Mouse (Mus musculus) stomach, embryonic 16.5 days (tissue): ENCODE results near the gene Polr3h. TPM values are rescaled to one million over a fixed set of nuclear protein-coding genes. Genes with fewer than 3 reads are reported as not detected.

Experiments used
- ATAC-seq: fragments of 200-750 bp; cut with Nextera tagmentation; 2 replicates; pipeline ENCODE4 v1.8.0; 2017; ENCODE audit warnings: moderate number of reproducible peaks, moderate TSS enrichment; ENCODE audit not compliant: insufficient read depth, low FRiP score
- H3K27ac ChIP-seq: fragments of 300-500 bp; sonication (generic); 2 replicates; pipeline ENCODE4 v1.5.1; 2014; ENCODE audit warnings: low read length
- H3K27me3 ChIP-seq: fragments of 300-500 bp; sonication (generic); 2 replicates; pipeline ENCODE4 v1.6.1; 2014; ENCODE audit warnings: low read length, control low read depth, mixed read lengths; ENCODE audit not compliant: control insufficient read depth, insufficient read depth
- H3K36me3 ChIP-seq: fragments of 300-500 bp; sonication (generic); 2 replicates; pipeline ENCODE4 v1.6.1; 2014; ENCODE audit warnings: low read length; ENCODE audit not compliant: control insufficient read depth, insufficient read depth
- H3K4me1 ChIP-seq: fragments of 300-500 bp; sonication (generic); 2 replicates; pipeline ENCODE4 v1.6.1; 2014; ENCODE audit warnings: low read length, control low read depth, mixed read lengths; ENCODE audit not compliant: control insufficient read depth, insufficient read depth
- H3K4me2 ChIP-seq: fragments of 300-500 bp; sonication (generic); 2 replicates; pipeline ENCODE4 v1.6.1; 2014; ENCODE audit warnings: low read depth, low read length, mixed read lengths
- H3K4me3 ChIP-seq: fragments of 300-500 bp; sonication (generic); replicated peaks from 2 replicates; pipeline ENCODE4 v1.5.1; 2014; ENCODE audit warnings: mild to moderate bottlenecking, low read length
- H3K9ac ChIP-seq: fragments of 300-500 bp; sonication (generic); 2 replicates; pipeline ENCODE4 v1.6.1; 2014; ENCODE audit warnings: low read length
- H3K9me3 ChIP-seq: fragments of 300-500 bp; sonication (generic); replicated peaks from 2 replicates; pipeline ENCODE4 v1.6.1; 2016; ENCODE audit warnings: low read length, control low read depth; ENCODE audit not compliant: control insufficient read depth
- WGBS: fragments of 180-500 bp; shearing (Covaris S2); extraction: QIAGEN DNeasy Blood & Tissue Kit; methylation state at CpG from one replicate; pipeline ENCODE4 v1.1.7; 2014; 5-methylcytosine and 5-hydroxymethylcytosine counted together
- polyA plus RNA-seq: library from polyadenylated mRNA; unstranded; fragments of >200 nt; fragmentation: Nextera tagmentation; extraction: Ambion mirVana; gene quantifications from 2 replicates; pipeline ENCODE4 v1.2.1, GENCODE M21; 2015

Gene Polr3h
- polyA plus RNA-seq, 1 experiment from 2014 or later: 58.6 TPM

- 29% methylated on average over 1 of the region's 1 CpGs for WGBS
- no peak overlapping the region for H3K4me2 ChIP-seq
- ATAC-seq: no peak
Measured at GRCm38 (mm10) chr15:81964262-81964661, 38.2 kb upstream of the Polr3h start.

DNA sequence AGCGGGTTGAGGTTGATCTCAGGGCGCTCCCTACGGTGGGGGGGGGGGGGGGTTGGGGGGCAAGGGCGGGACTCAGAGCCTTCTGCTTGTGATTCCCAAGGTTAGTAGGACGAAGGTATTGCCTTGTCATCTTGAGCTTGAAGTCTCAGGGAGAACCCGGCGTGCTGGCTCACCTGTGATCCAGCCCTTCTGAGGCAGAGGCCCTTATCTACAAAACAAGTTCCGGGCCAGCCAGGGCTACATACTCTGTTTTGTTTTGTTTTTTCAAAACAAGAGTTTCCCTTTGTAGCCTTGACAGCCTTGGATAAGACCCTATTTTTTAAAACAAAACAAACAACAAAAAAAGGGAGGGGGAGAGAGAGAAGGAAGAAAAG is 35.0 kb upstream of the Polr3h start:
- no peak overlapping the region for H3K27ac ChIP-seq

More at GRCm38 (mm10) chr15:81964262-81964661, 38.2 kb upstream of the Polr3h start:
- no peaks in the 10 kb centered on the region for H3K9me3 ChIP-seq
- H3K4me3 ChIP-seq: no peak overlapping the region
- no peaks in the 10 kb centered on the region for H3K27me3 ChIP-seq
- H3K4me1 ChIP-seq: no peaks in the 10 kb centered on the region
- H3K9ac ChIP-seq: no peak overlapping the region
- H3K36me3 ChIP-seq: no peaks in the 10 kb centered on the region
- H3K27ac ChIP-seq: no peak overlapping the region

GRCm38 (mm10) chr15:81960171-81961077 is 34.4 kb upstream of the Polr3h start, which contains the start of gene Pmm1:
Pmm1 (minus strand) TSS chr15:81960930.
- Histone ChIP-seq H3K27ac (peak within 1 kb of the TSS; percentile 87), H3K36me3 (no peaks in the 10 kb centered on the region), H3K4me1 (no peaks in the 10 kb centered on the region), H3K9me3 (no peaks in the 10 kb centered on the region), H3K4me3 (peak within 1 kb of the TSS; percentile 76), H3K27me3 (no peaks in the 10 kb centered on the region), H3K9ac (peak within 1 kb of the TSS; percentile 83), H3K4me2 (peak within 1 kb of the TSS; percentile 100)
- peak; percentile 98 for ATAC-seq
- under 1% methylated on average over 76 of the region's 77 CpGs for WGBS

More for the DNA sequence above, 35.0 kb upstream of the Polr3h start:
- H3K4me1 ChIP-seq: no peaks in the 10 kb centered on the region
- no peaks in the 10 kb centered on the region for H3K27me3 ChIP-seq
- peak overlapping the region; percentile 76 for H3K4me3 ChIP-seq
- under 1% methylated on average over 8 of the region's 8 CpGs for WGBS
- peak overlapping the region; percentile 100 for H3K4me2 ChIP-seq
- H3K9ac ChIP-seq: peak overlapping the region; percentile 43; the same call in 1 of the 2 replicates
- H3K36me3 ChIP-seq: no peaks in the 10 kb centered on the region
- H3K9me3 ChIP-seq: no peaks in the 10 kb centered on the region
- ATAC-seq: no peak

DNA sequence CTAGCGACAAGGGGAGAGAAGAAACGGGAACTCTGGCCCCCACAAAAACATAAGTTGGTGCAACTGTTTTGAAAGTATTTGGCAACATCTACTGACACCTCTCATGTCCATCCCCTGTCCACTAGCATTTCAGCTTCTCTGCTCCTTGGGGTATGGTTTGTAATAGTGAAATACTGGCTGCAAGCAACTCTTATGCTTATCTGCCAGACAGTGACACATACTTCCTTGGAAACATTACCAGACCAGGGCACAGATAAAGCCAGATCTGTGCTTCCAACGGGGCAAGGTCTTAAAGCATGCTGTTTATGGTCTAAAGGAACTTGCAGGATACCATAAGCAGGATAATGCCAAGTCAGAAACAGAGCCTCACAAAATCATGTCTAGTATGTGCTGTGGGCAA is 32.9 kb upstream of the Polr3h start:
- no peaks in the 10 kb centered on the region for H3K27me3 ChIP-seq
- H3K9me3 ChIP-seq: no peaks in the 10 kb centered on the region
- 86% methylated on average over 3 of the region's 3 CpGs for WGBS
- no peaks in the 10 kb centered on the region for H3K4me1 ChIP-seq
- H3K36me3 ChIP-seq: 0 out of 2 replicates have a peak, but pooled peaks cover 4% of the 10 kb centered on the region
- ATAC-seq: no peak
- no peak overlapping the region for H3K4me3 ChIP-seq
- H3K9ac ChIP-seq: 0 out of 2 replicates have a peak overlapping the region, but pooled peaks have one; percentile 0
- H3K27ac ChIP-seq: no peak overlapping the region
- no peak overlapping the region for H3K4me2 ChIP-seq

- WGBS: 80% methylated on average over 11 of the region's 11 CpGs
- ATAC-seq: no peak
Measured at GRCm38 (mm10) chr15:81957598-81957997, 31.6 kb upstream of the Polr3h start.

DNA sequence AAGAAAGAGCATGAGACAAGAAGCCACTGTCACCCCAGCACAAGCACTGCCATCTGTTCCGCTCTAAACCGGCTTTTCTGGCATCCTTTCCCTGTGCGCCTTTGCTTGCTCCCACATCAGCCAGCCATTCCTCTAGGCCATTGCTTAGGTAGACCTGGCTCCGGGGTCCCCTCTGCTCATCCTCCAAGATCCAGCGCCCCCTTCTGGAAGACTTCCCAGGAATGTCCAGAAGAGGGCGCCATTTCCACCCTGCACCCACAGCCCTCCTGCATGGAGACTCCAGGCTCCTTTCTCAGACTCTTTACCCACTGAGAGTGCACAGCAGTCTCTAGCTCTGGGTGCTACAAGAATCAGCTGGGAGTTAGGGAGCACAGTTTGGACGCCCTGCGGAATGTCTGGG is 30.4 kb upstream of the Polr3h start:
- H3K9me3 ChIP-seq: no peaks in the 10 kb centered on the region
- 65% methylated on average over 8 of the region's 8 CpGs for WGBS
- no peak overlapping the region for H3K4me3 ChIP-seq
- H3K9ac ChIP-seq: no peak overlapping the region
- no peaks in the 10 kb centered on the region for H3K27me3 ChIP-seq
- ATAC-seq: no peak
- no peak overlapping the region for H3K27ac ChIP-seq
- no peak overlapping the region for H3K4me2 ChIP-seq
- no peaks in the 10 kb centered on the region for H3K4me1 ChIP-seq
- H3K36me3 ChIP-seq: 0 out of 2 replicates have a peak, but pooled peaks cover 4% of the 10 kb centered on the region

More at GRCm38 (mm10) chr15:81957598-81957997, 31.6 kb upstream of the Polr3h start:
- Histone ChIP-seq H3K4me1 (no peaks in the 10 kb centered on the region), H3K36me3 (0 out of 2 replicates have a peak, but pooled peaks cover 4% of the 10 kb centered on the region), H3K9ac (no peak overlapping the region), H3K27me3 (no peaks in the 10 kb centered on the region), H3K9me3 (no peaks in the 10 kb centered on the region), H3K4me3 (no peak overlapping the region), H3K27ac (no peak overlapping the region), H3K4me2 (no peak overlapping the region)

DNA sequence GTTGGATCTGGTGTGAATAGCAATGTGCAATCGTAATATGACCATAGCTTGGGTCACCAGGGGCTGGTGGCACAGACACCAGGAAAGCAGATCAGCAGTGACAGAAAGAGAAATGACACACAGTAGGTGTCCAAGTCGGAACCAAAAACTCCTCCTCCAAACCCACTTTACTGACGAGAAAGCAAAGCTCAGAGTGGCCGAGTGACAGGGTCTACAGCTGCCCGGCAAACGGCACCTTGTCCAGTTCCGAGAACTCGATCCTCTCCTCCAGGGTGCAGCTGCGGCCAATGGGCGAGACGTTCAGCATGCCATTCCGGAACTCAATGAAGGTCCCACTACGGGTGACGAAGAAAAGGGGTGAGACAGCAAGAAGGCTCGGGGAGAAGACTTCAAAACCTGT is 29.4 kb upstream of the Polr3h start:
- Histone ChIP-seq H3K36me3 (0 out of 2 replicates have a peak, but pooled peaks cover 4% of the 10 kb centered on the region), H3K9ac (no peak overlapping the region), H3K9me3 (no peaks in the 10 kb centered on the region), H3K4me1 (no peaks in the 10 kb centered on the region), H3K4me2 (no peak overlapping the region), H3K27ac (no peak overlapping the region), H3K27me3 (no peaks in the 10 kb centered on the region), H3K4me3 (no peak overlapping the region)
- ATAC-seq: no peak
- 94% methylated on average over 15 of the region's 15 CpGs for WGBS

- no peak overlapping the region for H3K9ac ChIP-seq
- no peak overlapping the region for H3K27ac ChIP-seq
- H3K9me3 ChIP-seq: no peaks in the 10 kb centered on the region
- no peak for ATAC-seq
- WGBS: 91% methylated on average over 6 of the region's 6 CpGs
- no peak overlapping the region for H3K4me3 ChIP-seq
- 0 out of 2 replicates have a peak, but pooled peaks cover 4% of the 10 kb centered on the region for H3K36me3 ChIP-seq
- H3K27me3 ChIP-seq: no peaks in the 10 kb centered on the region
- H3K4me2 ChIP-seq: no peak overlapping the region
- H3K4me1 ChIP-seq: no peaks in the 10 kb centered on the region
Measured at GRCm38 (mm10) chr15:81954716-81955115, 28.7 kb upstream of the Polr3h start.

DNA sequence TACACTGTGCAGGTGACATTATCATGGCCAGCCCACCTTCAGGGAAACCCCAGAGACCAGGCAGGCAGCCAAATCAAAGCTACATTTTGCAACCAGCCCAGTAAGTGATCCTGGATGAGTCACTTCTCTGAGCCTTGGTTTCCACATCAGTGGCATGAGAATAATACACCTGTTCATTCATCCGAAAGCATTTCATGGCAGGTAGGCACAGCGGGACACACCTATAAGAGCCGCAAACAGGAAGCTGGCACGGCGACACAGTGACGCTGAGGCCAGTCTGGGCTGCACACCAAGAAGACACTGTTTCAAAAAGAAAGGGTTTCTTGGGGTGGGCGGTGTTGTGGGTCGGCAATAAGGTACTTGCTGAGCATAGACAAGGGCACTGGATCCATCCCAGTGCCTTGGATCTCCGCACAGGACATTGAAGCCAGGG is 28.1 kb upstream of the Polr3h start:
- Histone ChIP-seq H3K27ac (no peak overlapping the region), H3K9ac (no peak overlapping the region), H3K27me3 (no peaks in the 10 kb centered on the region), H3K4me1 (no peaks in the 10 kb centered on the region), H3K4me2 (no peak overlapping the region), H3K36me3 (0 out of 2 replicates have a peak, but pooled peaks cover 4% of the 10 kb centered on the region), H3K4me3 (no peak overlapping the region), H3K9me3 (no peaks in the 10 kb centered on the region)
- WGBS: 92% methylated on average over 9 of the region's 9 CpGs
- ATAC-seq: no peak
